Mouse (Mus musculus) thymus, adult 2 months (tissue): Measurements from ENCODE around the gene Cldn9.

ENCODE experiments used
- CTCF ChIP-seq: fragments of 200-500 bp; IDR thresholded peaks from 2 replicates; pipeline ENCODE4 v1.5.1; 2012; ENCODE audit warnings: mild to moderate bottlenecking, control low read depth, low read length, moderate library complexity, borderline replicate concordance; ENCODE audit not compliant: control insufficient read depth, poor library complexity, insufficient read depth; ENCODE audit errors: extremely low read depth
- POLR2A ChIP-seq: fragments of 200-500 bp; IDR thresholded peaks from 2 replicates; pipeline ENCODE4 v1.6.1; 2012; ENCODE audit warnings: mild to moderate bottlenecking, low read length, control low read depth, moderate library complexity; ENCODE audit not compliant: control insufficient read depth, poor library complexity, insufficient read depth; ENCODE audit errors: extremely low read depth

- TF ChIP-seq CTCF (no peak), POLR2A (no peak)
Measured at GRCm38 (mm10) chr17:23675564-23676281, 8.1 kb downstream of the Cldn9 start.
